Mouse (Mus musculus): ENCODE data around the gene Tns2. TPM values are rescaled to one million over a fixed set of nuclear protein-coding genes. Genes with fewer than 3 reads are reported as not detected.

The Tns2 gene
- polyA plus RNA-seq, 1 experiment from 2014 or later: 11.9 TPM

DNA sequence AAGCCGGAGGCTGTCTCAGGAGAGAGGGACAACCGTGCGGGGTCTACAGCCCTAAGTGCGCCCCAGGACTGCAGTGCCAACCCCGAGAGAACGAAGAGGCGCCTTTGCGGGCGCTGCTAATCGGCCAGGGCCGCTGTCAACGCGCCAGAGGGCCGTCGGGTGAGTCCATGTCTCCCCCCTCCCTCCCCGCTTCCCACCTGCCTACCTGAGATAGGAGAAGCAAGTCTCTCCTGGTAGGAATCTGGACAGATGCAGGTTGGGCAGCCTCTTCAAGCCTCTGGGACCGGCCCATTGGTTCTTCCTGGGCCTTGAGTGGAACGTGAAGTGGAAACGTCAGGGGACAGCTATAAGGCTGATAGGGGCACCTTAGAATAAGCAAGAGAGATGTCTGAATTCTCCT lies 44.5 kb downstream of the Tns2 start:
- Histone ChIP-seq H3K27me3 (ENCODE audit: control insufficient read depth, insufficient read depth, low read length) (no peaks in the 10 kb centered on the region), H3K9ac (ENCODE audit: low read length) (0 out of 2 replicates have a peak overlapping the region, but pooled peaks have one; percentile 18), H3K4me3 (ENCODE audit: low read depth, low read length) (peak overlapping the region; percentile 19), H3K4me2 (replicated peaks; ENCODE audit: low read depth) (peak overlapping the region; percentile 34), H3K9me3 (ENCODE audit: control insufficient read depth, low read length) (no peaks in the 10 kb centered on the region), H3K36me3 (ENCODE audit: control insufficient read depth, insufficient read depth, low read length) (no peaks in the 10 kb centered on the region), H3K4me1 (replicated peaks; ENCODE audit: control insufficient read depth, insufficient read depth) (peaks cover 4% of the 10 kb centered on the region; the same call in 1 of the 2 replicates), H3K27ac (replicated peaks) (peak overlapping the region; percentile 8; the same call in 1 of the 2 replicates)
- WGBS: 25% methylated on average over 18 of the region's 19 CpGs
- DNase-seq (ENCODE audit: low spot score) (no peak), ATAC-seq (ENCODE audit: low FRiP score, low TSS enrichment) (no peak)
- no peak for TF ChIP-seq CTCF (IDR thresholded peaks at IDR 0.05; ENCODE audit: low read depth)
- no peak for TF ChIP-seq EP300 (optimal IDR thresholded peaks at IDR 0.05)

DNA sequence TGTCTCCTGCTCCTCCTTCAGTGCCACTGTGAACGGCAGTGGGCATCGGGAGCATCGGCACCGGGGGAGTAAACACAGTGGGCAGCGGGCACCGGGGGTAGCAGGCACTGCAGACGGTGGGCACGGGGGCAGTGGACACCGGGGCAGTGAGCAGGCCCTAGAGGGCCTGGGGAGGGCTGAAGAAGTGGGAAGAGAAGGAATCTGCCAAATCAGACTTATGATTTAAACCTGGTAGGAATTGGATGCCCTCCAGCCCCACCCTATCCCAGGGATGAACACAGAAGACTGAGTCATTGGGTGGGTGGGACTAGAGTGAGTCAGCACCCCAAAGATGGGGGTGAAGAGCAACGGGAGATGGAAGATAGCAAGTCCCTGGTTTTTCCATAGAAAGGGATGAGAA lies 45.1 kb downstream of the Tns2 start:
- Histone ChIP-seq H3K4me3 (ENCODE audit: low read depth, low read length) (no peak overlapping the region; the same call in 1 of the 2 replicates), H3K27ac (replicated peaks) (no peak overlapping the region), H3K36me3 (ENCODE audit: control insufficient read depth, insufficient read depth, low read length) (no peaks in the 10 kb centered on the region), H3K4me1 (replicated peaks; ENCODE audit: control insufficient read depth, insufficient read depth) (peaks cover 4% of the 10 kb centered on the region; the same call in 1 of the 2 replicates), H3K27me3 (ENCODE audit: control insufficient read depth, insufficient read depth, low read length) (no peaks in the 10 kb centered on the region), H3K4me2 (replicated peaks; ENCODE audit: low read depth) (no peak overlapping the region), H3K9ac (ENCODE audit: low read length) (no peak overlapping the region), H3K9me3 (ENCODE audit: control insufficient read depth, low read length) (no peaks in the 10 kb centered on the region)
- ATAC-seq (ENCODE audit: low FRiP score, low TSS enrichment) (no peak), DNase-seq (ENCODE audit: low spot score) (no peak)
- no peak for TF ChIP-seq EP300 (optimal IDR thresholded peaks at IDR 0.05)
- TF ChIP-seq CTCF (IDR thresholded peaks at IDR 0.05; ENCODE audit: low read depth): no peak
- WGBS: 72% methylated on average over 10 of the region's 10 CpGs

DNA sequence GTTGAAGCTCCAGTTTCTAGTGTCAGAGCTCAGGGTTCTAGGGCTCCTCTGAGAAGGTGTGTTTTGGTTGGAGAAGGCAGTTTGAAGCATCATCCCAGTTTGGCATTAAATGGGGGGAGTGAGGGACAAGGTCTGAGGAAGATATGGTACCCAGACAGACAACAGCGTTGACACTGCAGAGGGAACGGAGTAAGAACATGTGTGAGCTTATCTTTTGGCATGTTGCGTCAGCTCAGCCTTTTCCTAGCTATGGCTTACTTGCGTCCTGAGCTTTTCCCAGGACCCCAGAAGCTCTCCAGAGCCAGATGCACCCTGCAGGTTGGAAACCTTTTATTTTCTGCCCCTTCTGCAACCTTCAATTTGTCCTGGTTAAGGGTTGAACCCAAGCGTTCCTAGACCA lies 45.9 kb downstream of the Tns2 start:
- no peak overlapping the region for H3K27ac ChIP-seq (replicated peaks)
- ATAC-seq (ENCODE audit: low FRiP score, low TSS enrichment): no peak
- H3K4me1 ChIP-seq (replicated peaks; ENCODE audit: control insufficient read depth, insufficient read depth): peaks cover 4% of the 10 kb centered on the region; the same call in 1 of the 2 replicates
- TF ChIP-seq EP300 (optimal IDR thresholded peaks at IDR 0.05): no peak
- TF ChIP-seq CTCF (IDR thresholded peaks at IDR 0.05; ENCODE audit: low read depth): no peak
- no peak overlapping the region for H3K9ac ChIP-seq (ENCODE audit: low read length)
- no peak for DNase-seq (ENCODE audit: low spot score)
- H3K4me3 ChIP-seq (ENCODE audit: low read depth, low read length): no peak overlapping the region
- no peak overlapping the region for H3K4me2 ChIP-seq (replicated peaks; ENCODE audit: low read depth)
- 82% methylated on average over 5 of the region's 5 CpGs for whole genome bisulfite sequencing
- H3K36me3 ChIP-seq (ENCODE audit: control insufficient read depth, insufficient read depth, low read length): no peaks in the 10 kb centered on the region
- no peaks in the 10 kb centered on the region for H3K9me3 ChIP-seq (ENCODE audit: control insufficient read depth, low read length)
- no peaks in the 10 kb centered on the region for H3K27me3 ChIP-seq (ENCODE audit: control insufficient read depth, insufficient read depth, low read length)

DNA sequence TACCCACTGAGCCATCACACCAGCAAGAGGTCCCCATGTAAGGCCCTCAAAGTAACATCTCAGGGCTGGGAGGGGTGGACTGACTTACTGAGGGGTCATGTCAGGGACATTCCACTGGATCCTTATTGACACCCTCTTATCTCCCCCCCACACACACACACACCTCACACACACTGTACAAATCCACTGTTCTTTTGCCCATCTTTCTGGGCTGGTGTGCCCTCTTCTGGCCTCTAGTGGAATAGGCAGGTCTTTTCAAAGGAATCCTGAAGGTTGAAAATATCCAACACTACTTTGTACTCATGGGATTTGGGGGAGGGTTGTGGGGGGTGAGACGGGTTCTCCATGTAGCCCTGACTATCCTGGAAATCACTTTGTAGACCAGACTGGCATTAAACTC lies 46.7 kb downstream of the Tns2 start:
- WGBS: 0% methylated on average over 1 of the region's 1 CpGs
- no peak overlapping the region for H3K9ac ChIP-seq (ENCODE audit: low read length)
- H3K27ac ChIP-seq (replicated peaks): no peak overlapping the region
- DNase-seq (ENCODE audit: low spot score) (peak; percentile 59), ATAC-seq (ENCODE audit: low FRiP score, low TSS enrichment) (no peak)
- H3K4me2 ChIP-seq (replicated peaks; ENCODE audit: low read depth): no peak overlapping the region
- peaks cover 4% of the 10 kb centered on the region; the same call in 1 of the 2 replicates for H3K4me1 ChIP-seq (replicated peaks; ENCODE audit: control insufficient read depth, insufficient read depth)
- no peak overlapping the region for H3K4me3 ChIP-seq (ENCODE audit: low read depth, low read length)
- H3K27me3 ChIP-seq (ENCODE audit: control insufficient read depth, insufficient read depth, low read length): no peaks in the 10 kb centered on the region
- TF ChIP-seq CTCF (IDR thresholded peaks at IDR 0.05; ENCODE audit: low read depth): peak; percentile 92
- no peak for TF ChIP-seq EP300 (optimal IDR thresholded peaks at IDR 0.05)
- H3K36me3 ChIP-seq (ENCODE audit: control insufficient read depth, insufficient read depth, low read length): no peaks in the 10 kb centered on the region
- H3K9me3 ChIP-seq (ENCODE audit: control insufficient read depth, low read length): no peaks in the 10 kb centered on the region

DNA sequence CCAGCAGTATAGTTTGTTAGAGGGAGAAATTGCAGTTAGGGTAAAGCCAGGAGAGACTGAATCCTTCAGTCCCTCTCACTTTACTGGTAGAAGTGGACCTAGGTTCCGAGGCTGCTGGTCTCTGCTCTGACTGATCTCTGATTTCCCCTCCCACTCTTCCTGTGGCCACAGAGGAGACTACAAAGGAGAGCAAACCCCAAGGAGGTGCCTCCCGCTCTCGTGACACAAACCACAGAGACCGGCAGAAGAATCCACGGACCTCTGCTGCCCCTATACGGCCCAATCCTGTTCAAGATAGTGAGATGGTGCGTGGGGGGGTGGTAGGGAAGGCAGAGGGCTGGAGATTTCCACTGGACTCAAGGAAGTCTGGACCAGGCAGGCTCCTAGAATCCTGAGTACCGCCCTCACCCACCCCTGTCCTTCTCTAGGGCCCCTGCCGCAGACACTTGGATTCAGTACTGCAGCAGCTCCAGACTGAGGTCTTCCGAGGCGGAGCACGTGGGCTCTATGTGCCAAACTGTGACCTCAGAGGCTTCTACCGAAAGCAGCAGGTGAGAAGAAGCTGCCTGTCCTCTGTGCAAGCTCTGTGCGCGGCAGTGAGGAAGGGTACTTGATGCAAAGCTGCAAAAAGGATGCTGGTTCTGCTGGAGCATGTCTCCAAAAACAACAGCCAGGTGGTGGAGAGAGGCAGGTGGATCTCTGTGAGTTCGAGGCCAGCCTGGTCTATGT lies 47.6 kb downstream of the Tns2 start:
- WGBS: 58% methylated on average over 16 of the region's 16 CpGs
- no peaks in the 10 kb centered on the region for H3K36me3 ChIP-seq (ENCODE audit: control insufficient read depth, insufficient read depth, low read length)
- TF ChIP-seq CTCF (IDR thresholded peaks at IDR 0.05; ENCODE audit: low read depth) (no peak), EP300 (optimal IDR thresholded peaks at IDR 0.05) (no peak)
- H3K4me1 ChIP-seq (replicated peaks; ENCODE audit: control insufficient read depth, insufficient read depth): peaks cover 4% of the 10 kb centered on the region; the same call in 1 of the 2 replicates
- no peak overlapping the region for H3K4me3 ChIP-seq (ENCODE audit: low read depth, low read length)
- H3K9me3 ChIP-seq (ENCODE audit: control insufficient read depth, low read length): no peaks in the 10 kb centered on the region
- ATAC-seq (ENCODE audit: low FRiP score, low TSS enrichment) (no peak), DNase-seq (ENCODE audit: low spot score) (no peak)
- no peak overlapping the region for H3K4me2 ChIP-seq (replicated peaks; ENCODE audit: low read depth)
- H3K9ac ChIP-seq (ENCODE audit: low read length): no peak overlapping the region
- H3K27me3 ChIP-seq (ENCODE audit: control insufficient read depth, insufficient read depth, low read length): no peaks in the 10 kb centered on the region
- no peak overlapping the region for H3K27ac ChIP-seq (replicated peaks)

DNA sequence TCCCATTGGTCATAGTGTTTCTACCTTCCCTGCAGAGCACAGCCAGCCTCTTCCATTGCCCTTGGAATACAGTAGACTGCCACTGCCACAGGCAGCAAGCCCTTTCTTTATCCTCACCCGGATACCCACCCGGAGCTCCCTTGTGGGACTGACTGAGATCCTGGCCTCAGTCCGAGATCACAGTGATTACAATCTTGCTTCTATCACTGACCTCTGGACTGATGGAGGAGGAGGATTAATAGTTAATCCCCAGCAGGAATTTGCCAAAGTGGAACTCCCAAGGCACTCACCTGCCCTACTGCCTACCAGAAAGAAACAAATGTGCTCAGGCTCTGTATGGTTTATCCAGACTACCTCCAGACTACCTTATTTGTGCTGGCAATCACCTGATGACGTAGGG lies 49.3 kb downstream of the Tns2 start:
- Histone ChIP-seq H3K9me3 (ENCODE audit: control insufficient read depth, low read length) (no peaks in the 10 kb centered on the region), H3K4me2 (replicated peaks; ENCODE audit: low read depth) (no peak overlapping the region), H3K4me3 (ENCODE audit: low read depth, low read length) (no peak overlapping the region), H3K27me3 (ENCODE audit: control insufficient read depth, insufficient read depth, low read length) (no peaks in the 10 kb centered on the region), H3K9ac (ENCODE audit: low read length) (no peak overlapping the region), H3K27ac (replicated peaks) (peak overlapping the region; percentile 86; the same call in 1 of the 2 replicates), H3K36me3 (ENCODE audit: control insufficient read depth, insufficient read depth, low read length) (no peaks in the 10 kb centered on the region), H3K4me1 (replicated peaks; ENCODE audit: control insufficient read depth, insufficient read depth) (peaks cover 1% of the 10 kb centered on the region; the same call in 1 of the 2 replicates)
- ATAC-seq (ENCODE audit: low FRiP score, low TSS enrichment): no peak
- TF ChIP-seq CTCF (IDR thresholded peaks at IDR 0.05; ENCODE audit: low read depth): no peak
- no peak for TF ChIP-seq EP300 (optimal IDR thresholded peaks at IDR 0.05)
- DNase-seq (ENCODE audit: low spot score): no peak
- 39% methylated on average over 4 of the region's 4 CpGs for WGBS
